Mouse (Mus musculus) thymus, adult 2 months (tissue): ENCODE measurements around the gene Gm17490.
"Not testable (repeated sequence)": the region's sequence is repeated elsewhere in the genome, so short reads cannot be mapped to it uniquely, and the experiment has no call there.

Source experiments
- CTCF ChIP-seq: fragments of 200-500 bp; IDR thresholded peaks from 2 replicates; pipeline ENCODE4 v1.5.1; 2012; ENCODE audit warnings: mild to moderate bottlenecking, control low read depth, low read length, moderate library complexity, borderline replicate concordance; ENCODE audit not compliant: control insufficient read depth, poor library complexity, insufficient read depth; ENCODE audit errors: extremely low read depth
- POLR2A ChIP-seq: fragments of 200-500 bp; IDR thresholded peaks from 2 replicates; pipeline ENCODE4 v1.6.1; 2012; ENCODE audit warnings: mild to moderate bottlenecking, low read length, control low read depth, moderate library complexity; ENCODE audit not compliant: control insufficient read depth, poor library complexity, insufficient read depth; ENCODE audit errors: extremely low read depth

- TF ChIP-seq POLR2A, CTCF: not testable (repeated sequence)
Measured at GRCm38 (mm10) chr2:11612939-11613338, 13.1 kb downstream of the Gm17490 start.
